Mouse (Mus musculus): ENCODE measurements around the gene Olfr1242. TPM values are rescaled to one million over a fixed set of nuclear protein-coding genes. Genes with fewer than 3 reads are reported as not detected.

Gene Olfr1242
- not detected in 2 replicates for polyA plus RNA-seq (2015; fragmentation: Nextera tagmentation; extraction: Ambion mirVana)

- 56% methylated on average over 1 of the region's 1 CpGs for WGBS
- H3K4me3 ChIP-seq = no peak within 1 kb of the TSS
- H3K4me2 ChIP-seq = no peak within 1 kb of the TSS
- no peaks in the 10 kb centered on the region for H3K9me3 ChIP-seq
- no peak for ATAC-seq (ENCODE audit: borderline replicate concordance, extremely low read depth, low FRiP score, low TSS enrichment)
- H3K27me3 ChIP-seq = no peaks in the 10 kb centered on the region
- no peak within 1 kb of the TSS for H3K27ac ChIP-seq
- no peaks in the 10 kb centered on the region for H3K36me3 ChIP-seq
- H3K9ac ChIP-seq = no peak within 1 kb of the TSS
- no peaks in the 10 kb centered on the region for H3K4me1 ChIP-seq
Observed at GRCm38 (mm10) chr2:89498235-89498634, at the start of gene Olfr1242. Gene Olfr1242, minus strand, starts transcription at chr2:89498335.

- ATAC-seq (ENCODE audit: borderline replicate concordance, extremely low read depth, low FRiP score, low TSS enrichment) = no peak
- 38% methylated on average over 2 of the region's 2 CpGs for WGBS
- Histone ChIP-seq H3K27me3 (no peaks in the 10 kb centered on the region), H3K36me3 (no peaks in the 10 kb centered on the region), H3K9ac (no peak overlapping the region), H3K27ac (no peak overlapping the region), H3K4me2 (no peak overlapping the region), H3K9me3 (no peaks in the 10 kb centered on the region), H3K4me3 (no peak overlapping the region), H3K4me1 (no peaks in the 10 kb centered on the region)
Observed at GRCm38 (mm10) chr2:89544516-89544915, 46.4 kb upstream of the Olfr1242 start.

- WGBS = 43% methylated on average over 1 of the region's 1 CpGs
- H3K36me3 ChIP-seq = no peaks in the 10 kb centered on the region
- no peak overlapping the region for H3K4me2 ChIP-seq
- H3K27ac ChIP-seq = no peak overlapping the region
- no peaks in the 10 kb centered on the region for H3K9me3 ChIP-seq
- no peaks in the 10 kb centered on the region for H3K27me3 ChIP-seq
- no peak for ATAC-seq (ENCODE audit: borderline replicate concordance, extremely low read depth, low FRiP score, low TSS enrichment)
- H3K9ac ChIP-seq = no peak overlapping the region
- no peak overlapping the region for H3K4me3 ChIP-seq
- H3K4me1 ChIP-seq = no peaks in the 10 kb centered on the region
Observed at GRCm38 (mm10) chr2:89539923-89540322, 41.8 kb upstream of the Olfr1242 start.

GRCm38 (mm10) chr2:89531387-89531786 is 33.3 kb upstream of the Olfr1242 start, which contains the start of gene Olfr1243:
Gene Olfr1243, minus strand, starts transcription at chr2:89531487.
- no peak within 1 kb of the TSS for H3K27ac ChIP-seq
- H3K27me3 ChIP-seq = no peaks in the 10 kb centered on the region
- H3K9me3 ChIP-seq = no peaks in the 10 kb centered on the region
- no peak within 1 kb of the TSS for H3K4me3 ChIP-seq
- H3K4me1 ChIP-seq = no peaks in the 10 kb centered on the region
- no peak within 1 kb of the TSS for H3K4me2 ChIP-seq
- ATAC-seq (ENCODE audit: borderline replicate concordance, extremely low read depth, low FRiP score, low TSS enrichment) = no peak
- 83% methylated on average over 1 of the region's 1 CpGs for WGBS
- H3K9ac ChIP-seq = no peak within 1 kb of the TSS
- H3K36me3 ChIP-seq = no peaks in the 10 kb centered on the region

- Histone ChIP-seq H3K9me3 (no peaks in the 10 kb centered on the region), H3K9ac (no peak within 1 kb of the TSS), H3K4me3 (no peak within 1 kb of the TSS), H3K36me3 (no peaks in the 10 kb centered on the region), H3K27me3 (no peaks in the 10 kb centered on the region), H3K4me1 (no peaks in the 10 kb centered on the region), H3K27ac (no peak within 1 kb of the TSS), H3K4me2 (no peak within 1 kb of the TSS)
- no peak for ATAC-seq (ENCODE audit: borderline replicate concordance, extremely low read depth, low FRiP score, low TSS enrichment)
Observed at GRCm38 (mm10) chr2:89487026-89487425, 11.1 kb downstream of the Olfr1242 start, which contains the start of gene Olfr1241. Gene Olfr1241, minus strand, starts transcription at chr2:89487126.

GRCm38 (mm10) chr2:89442900-89443299 is 55.2 kb downstream of the Olfr1242 start, which contains the start of gene Olfr1240:
Gene Olfr1240, minus strand, starts transcription at chr2:89443000.
- no peaks in the 10 kb centered on the region for H3K9me3 ChIP-seq
- H3K4me3 ChIP-seq = no peak within 1 kb of the TSS
- no peaks in the 10 kb centered on the region for H3K4me1 ChIP-seq
- no peak within 1 kb of the TSS for H3K9ac ChIP-seq
- no peak within 1 kb of the TSS for H3K27ac ChIP-seq
- H3K27me3 ChIP-seq = no peaks in the 10 kb centered on the region
- WGBS = 71% methylated on average over 3 of the region's 3 CpGs
- H3K4me2 ChIP-seq = no peak within 1 kb of the TSS
- no peak for ATAC-seq (ENCODE audit: borderline replicate concordance, extremely low read depth, low FRiP score, low TSS enrichment)
- no peaks in the 10 kb centered on the region for H3K36me3 ChIP-seq

Other genes starting within 250 kb of the Olfr1242 start
- not detected in 2 replicates for gene Olfr1228, start 244.3 kb downstream of the Olfr1242 start, polyA plus RNA-seq (2015; fragmentation: Nextera tagmentation; extraction: Ambion mirVana)
- not detected in 2 replicates for gene Olfr1229, start 210.3 kb downstream of the Olfr1242 start, polyA plus RNA-seq (2015; fragmentation: Nextera tagmentation; extraction: Ambion mirVana)
- not detected in 2 replicates for gene Olfr1230, start 201.1 kb downstream of the Olfr1242 start, polyA plus RNA-seq (2015; fragmentation: Nextera tagmentation; extraction: Ambion mirVana)
- gene Olfr1231, start 191.3 kb downstream of the Olfr1242 start, polyA plus RNA-seq (2015; fragmentation: Nextera tagmentation; extraction: Ambion mirVana) = not detected in 2 replicates
- not detected in 2 replicates for gene Olfr1232, start 168.7 kb downstream of the Olfr1242 start, polyA plus RNA-seq (2015; fragmentation: Nextera tagmentation; extraction: Ambion mirVana)
- gene Olfr1233, start 155.9 kb downstream of the Olfr1242 start, polyA plus RNA-seq (2015; fragmentation: Nextera tagmentation; extraction: Ambion mirVana) = not detected in 2 replicates
- not detected in 2 replicates for gene Olfr1234, start 133.5 kb downstream of the Olfr1242 start, polyA plus RNA-seq (2015; fragmentation: Nextera tagmentation; extraction: Ambion mirVana)
- gene Olfr1238, start 88.7 kb downstream of the Olfr1242 start, polyA plus RNA-seq (2015; fragmentation: Nextera tagmentation; extraction: Ambion mirVana) = not detected in 2 replicates
- not detected in 2 replicates for gene Olfr1239, start 77.9 kb downstream of the Olfr1242 start, polyA plus RNA-seq (2015; fragmentation: Nextera tagmentation; extraction: Ambion mirVana)
- not detected in 2 replicates for gene Olfr1240, start 55.3 kb downstream of the Olfr1242 start, polyA plus RNA-seq (2015; fragmentation: Nextera tagmentation; extraction: Ambion mirVana)
- gene Olfr1241, start 11.2 kb downstream of the Olfr1242 start, polyA plus RNA-seq (2015; fragmentation: Nextera tagmentation; extraction: Ambion mirVana) = not detected in 2 replicates
- gene Olfr1243, start 33.2 kb upstream of the Olfr1242 start, polyA plus RNA-seq (2015; fragmentation: Nextera tagmentation; extraction: Ambion mirVana) = not detected in 2 replicates
- gene Olfr1245, start 80.1 kb upstream of the Olfr1242 start, polyA plus RNA-seq (2015; fragmentation: Nextera tagmentation; extraction: Ambion mirVana) = not detected in 2 replicates
- not detected in 2 replicates for gene Olfr1246, start 94.8 kb upstream of the Olfr1242 start, polyA plus RNA-seq (2015; fragmentation: Nextera tagmentation; extraction: Ambion mirVana)
- not detected in 2 replicates for gene Olfr1247, start 115.8 kb upstream of the Olfr1242 start, polyA plus RNA-seq (2015; fragmentation: Nextera tagmentation; extraction: Ambion mirVana)
- not detected in 2 replicates for gene Olfr1248, start 119.9 kb upstream of the Olfr1242 start, polyA plus RNA-seq (2015; fragmentation: Nextera tagmentation; extraction: Ambion mirVana)
- not detected in 2 replicates for gene Olfr1249, start 136.6 kb upstream of the Olfr1242 start, polyA plus RNA-seq (2015; fragmentation: Nextera tagmentation; extraction: Ambion mirVana)
- gene Olfr1250, start 163.1 kb upstream of the Olfr1242 start, polyA plus RNA-seq (2015; fragmentation: Nextera tagmentation; extraction: Ambion mirVana) = not detected in 2 replicates
- gene Olfr1251, start 173.6 kb upstream of the Olfr1242 start, polyA plus RNA-seq (2015; fragmentation: Nextera tagmentation; extraction: Ambion mirVana) = not detected in 2 replicates
- gene Olfr1252, start 226.7 kb upstream of the Olfr1242 start, polyA plus RNA-seq (2015; fragmentation: Nextera tagmentation; extraction: Ambion mirVana) = not detected in 2 replicates

All from lung, embryonic 15.5 days (tissue).